Mouse (Mus musculus) liver, embryonic 18 days (tissue): Measurements from ENCODE around the gene Sqor. TPM values are rescaled to one million over a fixed set of nuclear protein-coding genes. Genes with fewer than 3 reads are reported as not detected.

Experiments used
- polyA plus RNA-seq: library from polyadenylated mRNA; depleted of rRNA; stranded (reverse); fragments of >200 nt; gene quantifications from 2 replicates; pipeline ENCODE4 v1.2.3, GENCODE M21; 2012; rRNA removed

The Sqor gene
- 8.9 and 9.9 TPM in 2 replicates for polyA plus RNA-seq

GRCm38 (mm10) chr2:122765071-122765793 is at the start of gene Sqor:
Gene Sqor, plus strand, starts transcription at chr2:122765237.

GRCm38 (mm10) chr2:122737894-122738830 is 26.9 kb upstream of the Sqor start, which contains the start of gene Bloc1s6:
Gene Bloc1s6, plus strand, starts transcription at chr2:122738503.

Other genes starting within 250 kb of the Sqor start
- gene Gatm, start 153.9 kb upstream of the Sqor start, polyA plus RNA-seq = 16.0 and 18.6 TPM in 2 replicates
- 6.6 and 7.8 TPM in 2 replicates for gene AA467197, start 128.3 kb upstream of the Sqor start, polyA plus RNA-seq
- gene Slc30a4, start 62.6 kb upstream of the Sqor start, polyA plus RNA-seq = 1.7 and 1.9 TPM in 2 replicates
- gene Bloc1s6, start 26.7 kb upstream of the Sqor start, polyA plus RNA-seq = 9.4 and 10.2 TPM in 2 replicates